Mouse (Mus musculus): ENCODE measurements around the gene Thap3. TPM values are rescaled to one million over a fixed set of nuclear protein-coding genes. Genes with fewer than 3 reads are reported as not detected.
"Not testable (repeated sequence)": the region's sequence is repeated elsewhere in the genome, so short reads cannot be mapped to it uniquely, and the experiment has no call there.

Thap3 gene
- total RNA-seq (2014; rRNA removed) (13.8 and 21.1 TPM in 2 replicates), polyA plus RNA-seq (2015; fragmentation: Nextera tagmentation; extraction: Ambion mirVana) (42.7 and 45.7 TPM in 2 replicates)

DNA sequence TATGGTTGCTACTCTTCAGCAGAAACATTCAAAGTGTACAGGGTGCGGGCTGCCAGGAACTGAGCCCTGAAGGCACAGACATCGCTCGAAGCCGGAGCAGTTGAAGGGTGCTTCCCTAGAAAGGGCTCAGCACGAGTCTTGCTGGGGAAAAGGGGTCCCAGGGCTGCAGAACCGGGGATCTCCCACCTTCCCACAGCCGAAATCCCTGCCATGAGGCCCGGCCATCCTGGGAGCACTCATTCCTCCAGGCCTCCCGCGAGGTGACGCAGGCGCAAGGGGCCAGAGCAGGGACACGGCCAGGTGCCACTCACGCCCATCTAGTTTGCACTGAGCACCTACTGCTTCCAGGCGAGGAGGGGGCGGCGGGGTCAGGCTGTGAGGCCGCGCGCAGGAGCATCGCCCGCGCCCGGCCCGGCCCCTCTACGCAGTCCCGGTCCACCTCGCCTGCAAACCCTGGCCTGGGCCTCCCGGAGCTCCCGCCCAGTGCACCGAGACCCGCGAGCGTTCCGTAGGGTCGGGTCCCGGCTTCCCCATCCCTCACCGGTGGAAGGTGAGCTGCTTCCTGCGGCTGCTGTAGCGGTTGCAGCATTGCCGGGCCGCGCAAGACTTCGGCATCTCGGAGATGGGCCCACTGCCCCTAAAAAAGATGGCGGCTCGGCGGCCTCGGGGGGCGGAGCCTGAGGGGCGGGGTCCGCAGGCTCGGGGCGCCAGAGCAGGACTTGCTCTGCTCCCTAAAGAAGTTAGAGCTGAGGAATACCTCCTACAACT lies at the start of gene Thap3:
TSS of gene Thap3 (minus strand) at position 656 of the 768 bp plus-strand sequence.
- no peaks in the 10 kb centered on the region for H3K9me3 ChIP-seq (ENCODE audit: low read length)
- H3K27ac ChIP-seq (ENCODE audit: low read depth, low read length) = peak within 1 kb of the TSS; percentile 88
- ATAC-seq (ENCODE audit: low FRiP score) (peak; percentile 67), DNase-seq (ENCODE audit: low spot score) (peak; percentile 70)
- peak within 1 kb of the TSS; percentile 79 for H3K4me3 ChIP-seq (ENCODE audit: low read depth, low read length)
- H3K36me3 ChIP-seq (ENCODE audit: insufficient read depth, low read length) = peaks cover 25% of the 10 kb centered on the region
- peaks cover 5% of the 10 kb centered on the region; the same call in 1 of the 2 replicates for H3K4me1 ChIP-seq (ENCODE audit: insufficient read depth, low read length)
- no peaks in the 10 kb centered on the region for H3K27me3 ChIP-seq (ENCODE audit: insufficient read depth, low read length)
- H3K4me2 ChIP-seq (ENCODE audit: low read depth, low read length, poor library complexity, severe bottlenecking) = peak within 1 kb of the TSS; percentile 86
- no peak for TF ChIP-seq CTCF (IDR thresholded peaks at IDR 0.05)
- H3K9ac ChIP-seq (replicated peaks; ENCODE audit: low read length, poor library complexity, severe bottlenecking) = peak within 1 kb of the TSS; percentile 93
- WGBS = under 1% methylated on average over 44 of the region's 54 CpGs

DNA sequence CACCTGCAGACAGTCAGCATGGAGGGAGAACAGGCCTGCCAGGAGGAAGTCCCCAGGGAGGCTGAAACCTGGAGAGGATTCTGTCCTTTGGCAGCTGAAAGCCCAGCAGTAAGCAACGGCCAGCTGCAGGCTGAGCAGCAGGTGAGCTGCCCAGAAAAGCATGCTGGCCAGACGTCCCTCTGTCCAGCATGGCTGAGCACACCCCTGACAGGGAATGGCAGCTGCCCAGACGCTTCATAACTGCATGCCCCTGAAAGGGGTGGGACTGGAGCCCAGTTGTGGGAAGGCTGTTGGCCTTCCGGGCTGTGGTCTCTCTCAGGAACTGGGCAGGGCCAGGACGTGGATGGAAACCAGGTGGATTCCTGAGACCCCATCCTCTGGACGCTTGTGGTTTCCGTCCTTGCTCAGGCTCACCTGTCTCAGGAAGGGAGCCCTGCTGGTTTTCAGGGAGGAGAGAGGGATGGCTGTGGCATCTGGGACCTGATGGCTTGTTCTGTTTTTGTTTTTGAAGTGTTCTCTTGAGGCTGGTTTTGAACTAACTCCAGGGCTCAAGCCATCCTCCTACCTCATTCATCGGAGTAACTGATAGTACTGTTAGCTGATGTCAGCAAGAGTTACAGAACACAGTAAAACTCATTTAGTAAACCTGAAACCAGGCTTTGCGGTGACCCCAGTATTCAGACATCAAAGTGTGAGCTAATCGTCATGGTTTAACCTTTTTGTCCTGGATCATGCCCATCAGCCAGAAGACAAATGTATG lies 49.6 kb upstream of the Thap3 start, which contains the start of gene Tas1r1:
TSS of gene Tas1r1 (minus strand) at position 344 of the 760 bp plus-strand sequence.
- Histone ChIP-seq H3K9ac (replicated peaks; ENCODE audit: low read length, poor library complexity, severe bottlenecking) (peak within 1 kb of the TSS; percentile 84), H3K27ac (ENCODE audit: low read depth, low read length) (peak within 1 kb of the TSS; percentile 43), H3K9me3 (ENCODE audit: low read length) (no peaks in the 10 kb centered on the region), H3K4me2 (ENCODE audit: low read depth, low read length, poor library complexity, severe bottlenecking) (peak within 1 kb of the TSS; percentile 74), H3K27me3 (ENCODE audit: insufficient read depth, low read length) (no peaks in the 10 kb centered on the region), H3K4me3 (ENCODE audit: low read depth, low read length) (peak within 1 kb of the TSS; percentile 85), H3K4me1 (ENCODE audit: insufficient read depth, low read length) (peaks cover 10% of the 10 kb centered on the region), H3K36me3 (ENCODE audit: insufficient read depth, low read length) (peaks cover 15% of the 10 kb centered on the region; the same call in 1 of the 2 replicates)
- ATAC-seq (ENCODE audit: low FRiP score) (no peak), DNase-seq (ENCODE audit: low spot score) (no peak)
- WGBS = 49% methylated on average over 10 of the region's 10 CpGs
- no peak for TF ChIP-seq CTCF (IDR thresholded peaks at IDR 0.05)

DNA sequence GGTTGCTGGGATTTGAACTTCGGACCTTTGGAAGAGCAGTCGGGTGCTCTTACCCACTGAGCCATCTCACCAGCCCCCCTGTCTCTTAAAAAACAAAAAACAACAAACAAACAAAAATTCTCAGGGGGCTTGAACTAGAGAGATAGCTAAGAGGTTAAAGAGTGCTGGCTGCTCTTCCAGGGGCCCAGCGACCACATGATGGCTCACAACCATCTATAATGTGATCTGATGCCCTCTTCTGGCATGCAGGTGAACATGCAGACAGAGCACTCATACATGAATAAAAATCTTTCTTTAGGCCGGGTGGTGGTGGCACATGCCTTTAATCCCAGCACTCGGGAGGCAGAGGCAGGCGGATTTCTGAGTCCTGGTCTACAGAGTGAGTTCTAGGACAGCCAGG lies 47.7 kb upstream of the Thap3 start:
- not testable (repeated sequence) for H3K27ac ChIP-seq (ENCODE audit: low read depth, low read length); H3K4me2 ChIP-seq (ENCODE audit: low read depth, low read length, poor library complexity, severe bottlenecking); H3K36me3 ChIP-seq (ENCODE audit: insufficient read depth, low read length); H3K9ac ChIP-seq (replicated peaks; ENCODE audit: low read length, poor library complexity, severe bottlenecking); H3K4me3 ChIP-seq (ENCODE audit: low read depth, low read length); H3K27me3 ChIP-seq (ENCODE audit: insufficient read depth, low read length); ATAC-seq (ENCODE audit: low FRiP score); H3K9me3 ChIP-seq (ENCODE audit: low read length); DNase-seq (ENCODE audit: low spot score)
- 90% methylated on average over 6 of the region's 6 CpGs for WGBS
- TF ChIP-seq CTCF (IDR thresholded peaks at IDR 0.05) = peak; percentile 22
- H3K4me1 ChIP-seq (ENCODE audit: insufficient read depth, low read length) = peaks cover 10% of the 10 kb centered on the region

DNA sequence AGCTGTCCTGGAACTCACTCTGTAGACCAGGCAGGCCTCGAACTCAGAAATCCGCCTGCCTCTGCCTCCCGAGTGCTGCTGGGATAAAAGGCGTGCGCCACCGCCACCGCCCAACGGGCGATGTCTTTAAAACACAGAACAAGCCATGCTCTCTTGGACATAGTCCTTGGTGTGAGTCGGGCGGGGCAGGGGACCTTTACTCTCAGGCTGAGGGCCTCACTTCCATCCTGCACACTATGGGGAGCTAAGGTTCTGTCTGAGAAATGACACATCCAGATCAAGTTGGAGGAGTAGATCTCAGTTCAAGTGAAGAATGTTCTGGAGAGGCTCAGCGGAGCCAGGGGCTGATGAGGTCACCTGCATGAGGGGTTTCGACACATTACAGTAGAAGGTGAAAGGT lies 44.1 kb upstream of the Thap3 start:
- WGBS = 91% methylated on average over 13 of the region's 13 CpGs
- Histone ChIP-seq H3K4me1 (ENCODE audit: insufficient read depth, low read length) (peaks cover 16% of the 10 kb centered on the region; the same call in 1 of the 2 replicates), H3K4me2 (ENCODE audit: low read depth, low read length, poor library complexity, severe bottlenecking) (no peak overlapping the region), H3K9me3 (ENCODE audit: low read length) (no peaks in the 10 kb centered on the region), H3K4me3 (ENCODE audit: low read depth, low read length) (no peak overlapping the region), H3K27ac (ENCODE audit: low read depth, low read length) (no peak overlapping the region), H3K9ac (replicated peaks; ENCODE audit: low read length, poor library complexity, severe bottlenecking) (no peak overlapping the region), H3K36me3 (ENCODE audit: insufficient read depth, low read length) (no peaks in the 10 kb centered on the region), H3K27me3 (ENCODE audit: insufficient read depth, low read length) (no peaks in the 10 kb centered on the region)
- ATAC-seq (ENCODE audit: low FRiP score) (no peak), DNase-seq (ENCODE audit: low spot score) (no peak)
- TF ChIP-seq CTCF (IDR thresholded peaks at IDR 0.05) = no peak

DNA sequence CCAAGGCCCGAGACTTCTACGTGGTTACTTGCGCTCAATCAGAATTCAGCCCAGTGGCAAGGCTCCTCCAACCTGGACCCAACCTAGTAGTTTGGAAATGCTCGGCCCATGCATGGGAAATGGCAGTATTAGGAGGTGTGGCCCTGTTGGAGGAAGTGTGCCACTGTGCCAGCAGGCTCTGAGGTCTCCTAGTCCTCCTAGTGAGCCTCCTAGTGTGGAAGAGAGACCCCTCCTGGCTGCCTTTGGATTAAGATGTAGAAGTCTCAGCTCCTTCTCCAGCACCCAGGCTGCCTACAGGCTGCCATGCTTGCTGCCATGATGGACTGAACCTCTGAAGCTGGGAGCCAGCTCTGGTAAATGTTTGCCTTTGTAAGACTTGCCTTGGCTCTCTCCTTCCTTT lies 41.2 kb upstream of the Thap3 start:
- Histone ChIP-seq H3K4me3 (ENCODE audit: low read depth, low read length) (no peak overlapping the region), H3K9ac (replicated peaks; ENCODE audit: low read length, poor library complexity, severe bottlenecking) (no peak overlapping the region), H3K9me3 (ENCODE audit: low read length) (no peaks in the 10 kb centered on the region), H3K27ac (ENCODE audit: low read depth, low read length) (no peak overlapping the region), H3K4me2 (ENCODE audit: low read depth, low read length, poor library complexity, severe bottlenecking) (peak overlapping the region; percentile 5; the same call in 1 of the 2 replicates), H3K4me1 (ENCODE audit: insufficient read depth, low read length) (peaks cover 31% of the 10 kb centered on the region), H3K27me3 (ENCODE audit: insufficient read depth, low read length) (no peaks in the 10 kb centered on the region), H3K36me3 (ENCODE audit: insufficient read depth, low read length) (no peaks in the 10 kb centered on the region)
- DNase-seq (ENCODE audit: low spot score) (peak; percentile 64), ATAC-seq (ENCODE audit: low FRiP score) (no peak)
- WGBS = 52% methylated on average over 4 of the region's 4 CpGs
- TF ChIP-seq CTCF (IDR thresholded peaks at IDR 0.05) = peak; percentile 56

All from midbrain, postnatal 0 days (tissue).